Mouse (Mus musculus) MEL (cell line): ENCODE data around the gene Crygc.

Experiments
- CTCF ChIP-seq, 3 experiments: IDR thresholded peaks in 2 of 3; conservative IDR thresholded peaks in 1 of 3; 2 replicates each; pipeline ENCODE4 v1.5.1; 2011 to 2012; ENCODE audit warnings: low read length in 3 of 3, low read depth in 2 of 3, mild to moderate bottlenecking in 2 of 3, improper control_type of control experiment in 1 of 3, inconsistent platforms in 1 of 3, mixed read lengths in 1 of 3, moderate library complexity in 1 of 3; ENCODE audit not compliant: control insufficient read depth in 1 of 3, insufficient read depth in 1 of 3, poor library complexity in 1 of 3, severe bottlenecking in 1 of 3
- MAX ChIP-seq: IDR thresholded peaks from 2 replicates; pipeline ENCODE4 v1.6.1; 2011; ENCODE audit warnings: low read length, improper control_type of control experiment
- RAD21 ChIP-seq: IDR thresholded peaks from 2 replicates; pipeline ENCODE4 v1.6.1; 2011; ENCODE audit warnings: mild to moderate bottlenecking, low read depth, low read length, improper control_type of control experiment
- UBTF ChIP-seq: IDR thresholded peaks from 2 replicates; pipeline ENCODE4 v1.6.1; 2012; ENCODE audit warnings: low read depth, mild to moderate bottlenecking, inconsistent platforms, low read length, improper control_type of control experiment, moderate library complexity, borderline replicate concordance; ENCODE audit not compliant: insufficient read depth

- TF ChIP-seq CTCF (IDR thresholded peaks at IDR 0.05 in 2 of 3, conservative IDR thresholded peaks at IDR 0.05 in 1 of 3; ENCODE audit: control insufficient read depth in 1 of 3, insufficient read depth in 1 of 3, low read depth in 2 of 3, low read length in 3 of 3, poor library complexity in 1 of 3, severe bottlenecking in 1 of 3) = no peak
- no peak for TF ChIP-seq RAD21
- no peak for TF ChIP-seq MAX
- TF ChIP-seq UBTF = no peak
Observed at GRCm38 (mm10) chr1:65032641-65033040, 40.8 kb downstream of the Crygc start, which contains the start of gene Akr1cl.
